Mouse (Mus musculus): Measurements from ENCODE around the gene Tbcb.
A peak's percentile ranks its signal among the peaks of the same experiment; 100 is the strongest.
"Not testable (repeated sequence)": the region's sequence is repeated elsewhere in the genome, so short reads cannot be mapped to it uniquely, and the experiment has no call there.

The Tbcb gene

GRCm38 (mm10) chr7:30231669-30232454, at the start of gene Tbcb, which contains the start of gene Polr2i:
Gene Tbcb (minus strand): TSS chr7:30232272.
Gene Polr2i (plus strand): TSS chr7:30231948.
- peak; percentile 89 for DNase-seq (ENCODE audit: low read depth, low spot score)

GRCm38 (mm10) chr7:30281522-30281921, 49.5 kb upstream of the Tbcb start:
- DNase-seq (ENCODE audit: low read depth, low spot score), result no peak

- peak; percentile 76 for DNase-seq (ENCODE audit: low read depth, low spot score)
These were observed 48.6 kb upstream of the Tbcb start for GRCm38 (mm10) chr7:30280670-30281138.

- DNase-seq (ENCODE audit: low read depth, low spot score), result peak; percentile 91
These were observed 48.0 kb upstream of the Tbcb start, which contains the start of the genes Thap8 and Wdr62 for GRCm38 (mm10) chr7:30279951-30280669. Gene Thap8 (plus strand): TSS chr7:30280094. Gene Wdr62 (minus strand): TSS chr7:30280419.

- DNase-seq (ENCODE audit: low read depth, low spot score), result no peak
These were observed 47.5 kb upstream of the Tbcb start for GRCm38 (mm10) chr7:30279536-30279935.

GRCm38 (mm10) chr7:30278911-30279310, 46.8 kb upstream of the Tbcb start:
- DNase-seq (ENCODE audit: low read depth, low spot score), result no peak

- no peak for DNase-seq (ENCODE audit: low read depth, low spot score)
These were observed 42.3 kb upstream of the Tbcb start for GRCm38 (mm10) chr7:30274383-30274782.

GRCm38 (mm10) chr7:30269641-30270040, 37.6 kb upstream of the Tbcb start:
- DNase-seq (ENCODE audit: low read depth, low spot score), result no peak

GRCm38 (mm10) chr7:30266780-30267179, 34.7 kb upstream of the Tbcb start:
- DNase-seq (ENCODE audit: low read depth, low spot score), result peak; percentile 67

GRCm38 (mm10) chr7:30265935-30266334, 33.9 kb upstream of the Tbcb start:
- peak; percentile 77 for DNase-seq (ENCODE audit: low read depth, low spot score)

- no peak for DNase-seq (ENCODE audit: low read depth, low spot score)
These were observed 33.5 kb upstream of the Tbcb start for GRCm38 (mm10) chr7:30265531-30265930.

- DNase-seq (ENCODE audit: low read depth, low spot score), result no peak
These were observed 33.0 kb upstream of the Tbcb start for GRCm38 (mm10) chr7:30265041-30265440.

GRCm38 (mm10) chr7:30251956-30252954, 20.2 kb upstream of the Tbcb start:
- no peak for DNase-seq (ENCODE audit: low read depth, low spot score)

- not testable (repeated sequence) for DNase-seq (ENCODE audit: low read depth, low spot score)
These were observed 5.3 kb upstream of the Tbcb start for GRCm38 (mm10) chr7:30237374-30237773.

GRCm38 (mm10) chr7:30235625-30236024, 3.6 kb upstream of the Tbcb start, which contains the start of gene Ovol3:
Gene Ovol3 (minus strand): TSS chr7:30235725.
- DNase-seq (ENCODE audit: low read depth, low spot score), result no peak

GRCm38 (mm10) chr7:30235091-30235490, 3.0 kb upstream of the Tbcb start:
- no peak for DNase-seq (ENCODE audit: low read depth, low spot score)

- DNase-seq (ENCODE audit: low read depth, low spot score), result no peak
These were observed 2.3 kb upstream of the Tbcb start for GRCm38 (mm10) chr7:30234276-30234858.

GRCm38 (mm10) chr7:30233387-30233786, 1.3 kb upstream of the Tbcb start:
- no peak for DNase-seq (ENCODE audit: low read depth, low spot score)

GRCm38 (mm10) chr7:30232631-30233148, 618 bp upstream of the Tbcb start:
- peak; percentile 61 for DNase-seq (ENCODE audit: low read depth, low spot score)

GRCm38 (mm10) chr7:30231328-30231668, 774 bp downstream of the Tbcb start:
- no peak for DNase-seq (ENCODE audit: low read depth, low spot score)

GRCm38 (mm10) chr7:30224206-30224605, 7.9 kb downstream of the Tbcb start:
- no peak for DNase-seq (ENCODE audit: low read depth, low spot score)
